Mouse (Mus musculus) liver, adult 2 months (tissue): ENCODE data around the gene Ppard.

Experiments
- CTCF ChIP-seq: fragments of 200-500 bp; IDR thresholded peaks from 2 replicates; pipeline ENCODE4 v1.5.1; 2011; ENCODE audit warnings: low read depth, low read length, control low read depth
- POLR2A ChIP-seq: fragments of 200-500 bp; IDR thresholded peaks from 2 replicates; pipeline ENCODE4 v1.6.1; 2011; ENCODE audit warnings: low read length, control low read depth; ENCODE audit not compliant: insufficient read depth; ENCODE audit errors: extremely low read depth

DNA sequence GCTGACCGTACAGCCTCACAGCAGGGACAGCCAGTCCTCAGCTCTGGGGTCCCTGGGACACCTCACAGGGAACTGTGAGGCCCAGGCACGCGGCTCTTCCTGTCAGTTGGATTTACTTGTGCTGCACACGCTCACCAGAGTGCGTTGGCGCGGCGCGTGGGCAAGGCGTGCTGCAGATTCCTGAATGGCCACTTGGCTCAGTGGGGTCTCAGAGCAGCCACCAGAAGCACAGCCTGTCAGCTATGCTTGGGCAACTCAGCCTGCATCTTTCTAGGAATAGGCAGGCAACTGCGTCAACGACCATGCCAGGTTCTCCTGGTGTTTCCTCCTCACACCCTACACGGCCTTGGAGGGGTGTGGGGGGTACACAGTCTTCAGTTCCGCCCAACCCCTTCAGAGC, 44.7 kb downstream of the Ppard start:
- TF ChIP-seq POLR2A (no peak), CTCF (no peak)
